Mouse (Mus musculus): ENCODE data around the gene Hoxa6. TPM values are rescaled to one million over a fixed set of nuclear protein-coding genes. Genes with fewer than 3 reads are reported as not detected.

The Hoxa6 gene
- polyA plus RNA-seq, 1 experiment = 0.52 TPM

GRCm38 (mm10) chr6:52184668-52185067, 23.9 kb downstream of the Hoxa6 start:
- Histone ChIP-seq H3K27me3 (ENCODE audit: control insufficient read depth, insufficient read depth, low read length) (peaks cover 24% of the 10 kb centered on the region), H3K27ac (ENCODE audit: insufficient read depth, low read depth, low read length) (no peak overlapping the region), H3K4me1 (ENCODE audit: control insufficient read depth, insufficient read depth, insufficient read length, low read length) (peaks cover 12% of the 10 kb centered on the region), H3K36me3 (ENCODE audit: control insufficient read depth, insufficient read depth, low read length) (no peaks in the 10 kb centered on the region), H3K4me3 (ENCODE audit: low read depth, low read length) (no peak overlapping the region)
- 38% methylated on average over 6 of the region's 6 CpGs for WGBS
- TF ChIP-seq POLR2A (IDR thresholded peaks at IDR 0.05; ENCODE audit: low read depth, low read length) (no peak), CTCF (IDR thresholded peaks at IDR 0.05; ENCODE audit: extremely low read depth, insufficient read length, insufficient replicate concordance, low read depth, low read length) (no peak)

DNA sequence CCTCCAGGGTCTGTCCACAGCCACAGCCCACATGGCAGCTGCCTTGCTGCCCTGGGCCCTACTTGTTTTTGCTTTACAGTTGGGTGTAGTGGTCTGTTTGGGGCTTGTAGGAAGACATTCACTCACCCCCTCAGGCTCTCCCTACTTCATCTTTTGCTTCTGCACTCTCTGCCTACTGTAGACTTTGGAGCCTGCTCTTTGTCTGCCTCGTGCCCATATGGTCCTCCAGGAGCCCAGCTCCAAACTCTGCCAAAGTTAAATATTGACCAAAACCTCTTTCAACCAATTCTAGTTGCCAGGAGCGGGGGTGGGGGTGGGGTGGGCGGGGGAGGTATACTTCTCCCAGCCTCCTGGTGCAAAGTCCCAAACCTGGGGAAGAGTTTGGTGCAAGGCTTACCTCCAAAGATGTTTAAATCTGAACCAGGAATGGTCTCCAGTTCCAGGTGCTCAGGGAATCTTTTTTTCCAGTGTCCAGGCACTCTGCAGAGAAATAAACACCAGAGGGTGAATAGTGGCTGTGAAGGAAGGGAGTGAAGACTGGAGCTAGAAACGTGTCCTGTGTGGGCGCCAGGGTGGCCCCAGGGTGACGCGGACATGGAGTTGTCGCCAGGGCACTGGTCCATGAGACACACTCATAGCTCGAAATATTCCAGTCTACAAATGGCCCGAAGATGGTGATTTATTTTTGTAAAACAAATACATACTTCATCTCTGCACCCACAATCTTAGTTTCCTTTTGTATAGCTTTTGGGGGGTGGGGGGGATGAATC, 25.0 kb downstream of the Hoxa6 start:
- Histone ChIP-seq H3K36me3 (ENCODE audit: control insufficient read depth, insufficient read depth, low read length) (no peaks in the 10 kb centered on the region), H3K4me3 (ENCODE audit: low read depth, low read length) (no peak overlapping the region), H3K27ac (ENCODE audit: insufficient read depth, low read depth, low read length) (peak overlapping the region; percentile 3; the same call in 1 of the 2 replicates), H3K4me1 (ENCODE audit: control insufficient read depth, insufficient read depth, insufficient read length, low read length) (peaks cover 12% of the 10 kb centered on the region), H3K27me3 (ENCODE audit: control insufficient read depth, insufficient read depth, low read length) (peaks cover 29% of the 10 kb centered on the region)
- WGBS = 15% methylated on average over 10 of the region's 10 CpGs
- TF ChIP-seq POLR2A (IDR thresholded peaks at IDR 0.05; ENCODE audit: low read depth, low read length) (no peak), CTCF (IDR thresholded peaks at IDR 0.05; ENCODE audit: extremely low read depth, insufficient read length, insufficient replicate concordance, low read depth, low read length) (no peak)

DNA sequence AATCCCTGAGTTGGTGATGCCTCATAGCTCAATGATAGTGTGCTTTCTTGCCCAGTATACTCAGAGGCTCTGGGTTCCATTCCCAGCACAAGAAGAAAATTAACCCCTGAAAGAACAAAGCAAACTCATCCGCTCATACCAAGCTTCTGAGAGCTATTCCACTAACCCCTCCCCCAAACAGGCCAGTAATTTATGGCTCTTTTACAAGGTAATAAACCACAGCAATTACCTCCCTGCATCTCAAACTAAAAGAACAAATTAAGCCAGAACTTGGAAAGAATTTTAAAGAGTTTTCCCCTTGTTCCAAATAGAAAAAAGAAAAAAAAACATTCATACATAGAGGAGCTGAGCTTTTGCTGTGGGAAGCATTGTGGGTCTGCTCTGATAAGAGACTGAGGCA, 25.7 kb downstream of the Hoxa6 start:
- Histone ChIP-seq H3K4me1 (ENCODE audit: control insufficient read depth, insufficient read depth, insufficient read length, low read length) (peaks cover 12% of the 10 kb centered on the region), H3K4me3 (ENCODE audit: low read depth, low read length) (no peak overlapping the region), H3K27ac (ENCODE audit: insufficient read depth, low read depth, low read length) (no peak overlapping the region)

DNA sequence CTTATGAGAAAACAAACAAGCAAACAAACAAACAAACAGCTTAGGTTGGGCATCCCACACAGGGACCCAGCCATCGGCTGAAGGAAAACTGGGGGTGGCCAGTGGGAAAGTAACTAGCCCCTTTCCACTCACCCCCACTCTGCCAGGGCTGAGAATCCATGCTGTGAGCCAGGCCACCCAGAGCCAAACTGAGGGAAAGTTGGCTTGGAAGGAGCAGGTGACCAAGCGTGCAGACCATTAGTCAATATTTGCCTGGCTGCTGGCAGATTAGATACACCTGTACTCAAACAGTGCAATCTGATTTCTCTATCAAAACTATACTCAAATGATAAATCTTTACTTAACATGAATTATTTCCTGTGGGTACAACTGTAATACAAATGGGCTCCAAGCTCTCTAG, 26.5 kb downstream of the Hoxa6 start:
- H3K36me3 ChIP-seq (ENCODE audit: control insufficient read depth, insufficient read depth, low read length) = no peaks in the 10 kb centered on the region
- no peak for TF ChIP-seq CTCF (IDR thresholded peaks at IDR 0.05; ENCODE audit: extremely low read depth, insufficient read length, insufficient replicate concordance, low read depth, low read length)
- TF ChIP-seq POLR2A (IDR thresholded peaks at IDR 0.05; ENCODE audit: low read depth, low read length) = no peak
- no peak overlapping the region for H3K4me3 ChIP-seq (ENCODE audit: low read depth, low read length)
- peaks cover 32% of the 10 kb centered on the region for H3K27me3 ChIP-seq (ENCODE audit: control insufficient read depth, insufficient read depth, low read length)
- no peak overlapping the region for H3K27ac ChIP-seq (ENCODE audit: insufficient read depth, low read depth, low read length)
- WGBS = 36% methylated on average over 2 of the region's 2 CpGs
- H3K4me1 ChIP-seq (ENCODE audit: control insufficient read depth, insufficient read depth, insufficient read length, low read length) = peaks cover 12% of the 10 kb centered on the region

More for the DNA sequence above, 25.7 kb downstream of the Hoxa6 start:
- Histone ChIP-seq H3K36me3 (ENCODE audit: control insufficient read depth, insufficient read depth, low read length) (no peaks in the 10 kb centered on the region), H3K27me3 (ENCODE audit: control insufficient read depth, insufficient read depth, low read length) (peaks cover 29% of the 10 kb centered on the region)
- TF ChIP-seq POLR2A (IDR thresholded peaks at IDR 0.05; ENCODE audit: low read depth, low read length) (no peak), CTCF (IDR thresholded peaks at IDR 0.05; ENCODE audit: extremely low read depth, insufficient read length, insufficient replicate concordance, low read depth, low read length) (no peak)
- 29% methylated on average over 1 of the region's 1 CpGs for WGBS

DNA sequence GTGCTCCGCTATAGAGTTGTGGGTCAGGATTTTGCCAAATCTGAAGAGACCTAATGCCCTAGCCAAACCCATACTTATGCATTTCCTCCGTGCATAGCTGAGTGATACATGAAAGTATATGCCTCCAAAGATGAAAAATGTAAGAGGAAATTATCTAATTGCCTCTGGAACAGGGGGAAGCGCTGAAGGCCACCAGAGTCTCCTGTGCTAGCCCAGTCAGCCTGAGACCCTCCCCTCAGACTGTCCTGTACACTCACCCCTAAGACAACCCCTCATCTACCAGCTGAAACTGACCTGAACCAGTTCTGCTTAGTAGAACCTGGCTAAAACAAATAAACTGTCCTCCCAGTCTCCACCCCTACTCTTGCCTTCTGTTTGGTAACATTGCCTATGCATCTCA, 27.8 kb downstream of the Hoxa6 start:
- H3K27me3 ChIP-seq (ENCODE audit: control insufficient read depth, insufficient read depth, low read length) = peaks cover 28% of the 10 kb centered on the region
- TF ChIP-seq CTCF (IDR thresholded peaks at IDR 0.05; ENCODE audit: extremely low read depth, insufficient read length, insufficient replicate concordance, low read depth, low read length) = no peak
- TF ChIP-seq POLR2A (IDR thresholded peaks at IDR 0.05; ENCODE audit: low read depth, low read length) = no peak
- H3K27ac ChIP-seq (ENCODE audit: insufficient read depth, low read depth, low read length) = peak overlapping the region; percentile 46
- no peak overlapping the region for H3K4me3 ChIP-seq (ENCODE audit: low read depth, low read length)
- no peaks in the 10 kb centered on the region for H3K36me3 ChIP-seq (ENCODE audit: control insufficient read depth, insufficient read depth, low read length)
- 79% methylated on average over 3 of the region's 3 CpGs for WGBS
- peaks cover 12% of the 10 kb centered on the region for H3K4me1 ChIP-seq (ENCODE audit: control insufficient read depth, insufficient read depth, insufficient read length, low read length)

DNA sequence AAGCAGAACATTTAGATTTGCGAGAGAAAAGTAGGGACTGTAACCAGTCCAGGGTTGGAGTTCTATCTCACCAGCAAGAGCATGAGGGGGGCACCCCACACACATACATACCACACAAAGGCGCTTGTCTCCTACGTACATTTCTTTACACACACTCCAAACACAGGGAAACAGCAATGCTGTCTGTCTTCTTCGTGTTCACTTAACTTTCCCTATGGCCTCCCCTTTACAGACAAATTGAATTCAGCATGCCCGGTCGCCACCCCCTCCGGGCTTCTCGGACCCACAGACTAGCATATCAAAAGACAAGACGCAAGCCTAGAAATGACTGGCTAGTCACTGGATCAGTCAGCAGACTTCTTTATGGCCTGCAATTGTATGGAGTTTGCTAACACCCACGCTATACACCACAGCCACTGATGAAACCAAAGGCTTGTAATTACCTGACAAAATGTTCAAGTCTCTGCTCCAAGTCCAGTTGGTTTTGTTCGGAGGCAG, 28.3 kb downstream of the Hoxa6 start:
- peaks cover 28% of the 10 kb centered on the region for H3K27me3 ChIP-seq (ENCODE audit: control insufficient read depth, insufficient read depth, low read length)
- peak overlapping the region; percentile 46; the same call in 1 of the 2 replicates for H3K27ac ChIP-seq (ENCODE audit: insufficient read depth, low read depth, low read length)
- TF ChIP-seq POLR2A (IDR thresholded peaks at IDR 0.05; ENCODE audit: low read depth, low read length) = no peak
- no peak for TF ChIP-seq CTCF (IDR thresholded peaks at IDR 0.05; ENCODE audit: extremely low read depth, insufficient read length, insufficient replicate concordance, low read depth, low read length)
- peak overlapping the region; percentile 32; the same call in 1 of the 2 replicates for H3K4me3 ChIP-seq (ENCODE audit: low read depth, low read length)
- H3K4me1 ChIP-seq (ENCODE audit: control insufficient read depth, insufficient read depth, insufficient read length, low read length) = peaks cover 12% of the 10 kb centered on the region
- no peaks in the 10 kb centered on the region for H3K36me3 ChIP-seq (ENCODE audit: control insufficient read depth, insufficient read depth, low read length)
- WGBS = 80% methylated on average over 11 of the region's 11 CpGs

- peaks cover 11% of the 10 kb centered on the region for H3K4me1 ChIP-seq (ENCODE audit: control insufficient read depth, insufficient read depth, insufficient read length, low read length)
- peak overlapping the region; percentile 48 for H3K4me3 ChIP-seq (ENCODE audit: low read depth, low read length)
- H3K27me3 ChIP-seq (ENCODE audit: control insufficient read depth, insufficient read depth, low read length) = peaks cover 31% of the 10 kb centered on the region
- no peaks in the 10 kb centered on the region for H3K36me3 ChIP-seq (ENCODE audit: control insufficient read depth, insufficient read depth, low read length)
- H3K27ac ChIP-seq (ENCODE audit: insufficient read depth, low read depth, low read length) = peak overlapping the region; percentile 69
- no peak for TF ChIP-seq CTCF (IDR thresholded peaks at IDR 0.05; ENCODE audit: extremely low read depth, insufficient read length, insufficient replicate concordance, low read depth, low read length)
- no peak for TF ChIP-seq POLR2A (IDR thresholded peaks at IDR 0.05; ENCODE audit: low read depth, low read length)
- WGBS = 61% methylated on average over 10 of the region's 10 CpGs
Measured at GRCm38 (mm10) chr6:52179690-52180089, 28.8 kb downstream of the Hoxa6 start.
